Mouse (Mus musculus) heart, embryonic 10.5 days (tissue): ENCODE measurements around the gene Tgfb2. TPM values are rescaled to one million over a fixed set of nuclear protein-coding genes. Genes with fewer than 3 reads are reported as not detected.
A peak's percentile ranks its signal among the peaks of the same experiment; 100 is the strongest.

Source experiments
- DNase-seq: peaks from one replicate; pipeline ENCODE4 v3.0.0-alpha.2; 2017; ENCODE audit warnings: low spot score
- H3K27ac ChIP-seq: fragments of 300-500 bp; sonication (generic); 2 replicates; pipeline ENCODE4 v1.5.1; 2016; ENCODE audit warnings: mild to moderate bottlenecking
- H3K27me3 ChIP-seq: fragments of 300-500 bp; sonication (generic); 2 replicates; pipeline ENCODE4 v1.6.1; 2016; ENCODE audit warnings: mild to moderate bottlenecking; ENCODE audit not compliant: poor library complexity, insufficient read depth, severe bottlenecking
- H3K36me3 ChIP-seq: fragments of 300-500 bp; sonication (generic); 2 replicates; pipeline ENCODE4 v1.6.1; 2016; ENCODE audit warnings: mild to moderate bottlenecking, moderate library complexity
- H3K4me1 ChIP-seq: fragments of 300-500 bp; sonication (generic); 2 replicates; pipeline ENCODE4 v1.6.1; 2016; ENCODE audit warnings: mild to moderate bottlenecking
- H3K4me3 ChIP-seq: fragments of 300-500 bp; sonication (generic); 2 replicates; pipeline ENCODE4 v1.5.1; 2016; ENCODE audit warnings: mild to moderate bottlenecking, moderate library complexity
- H3K9me3 ChIP-seq: fragments of 300-500 bp; sonication (generic); 2 replicates; pipeline ENCODE4 v1.6.1; 2016; ENCODE audit warnings: mild to moderate bottlenecking, moderate library complexity
- WGBS: fragments of 180-500 bp; shearing (Covaris S2); methylation state at CpG from one replicate; pipeline ENCODE4 v1.1.7; 2016; 5-methylcytosine and 5-hydroxymethylcytosine counted together
- polyA plus RNA-seq: library from polyadenylated mRNA; unstranded; fragments of >200 nt; fragmentation: Nextera tagmentation; extraction: Ambion mirVana; gene quantifications from 2 replicates; pipeline ENCODE4 v1.2.1, GENCODE M21; 2016

Tgfb2 gene
- polyA plus RNA-seq, 1 experiment from 2014 or later: 69.4 TPM

GRCm38 (mm10) chr1:186696231-186696630, 9.6 kb downstream of the Tgfb2 start:
- no peak for DNase-seq
- Histone ChIP-seq H3K36me3 (peaks cover 30% of the 10 kb centered on the region; the same call in 1 of the 2 replicates), H3K27ac (no peak overlapping the region), H3K4me1 (peaks cover 23% of the 10 kb centered on the region), H3K27me3 (no peaks in the 10 kb centered on the region), H3K4me3 (no peak overlapping the region), H3K9me3 (no peaks in the 10 kb centered on the region)
- WGBS: 74% methylated on average over 9 of the region's 9 CpGs

GRCm38 (mm10) chr1:186695361-186695760, 10.4 kb downstream of the Tgfb2 start:
- Histone ChIP-seq H3K36me3 (peaks cover 30% of the 10 kb centered on the region; the same call in 1 of the 2 replicates), H3K9me3 (no peaks in the 10 kb centered on the region), H3K27me3 (no peaks in the 10 kb centered on the region), H3K4me3 (no peak overlapping the region), H3K4me1 (peaks cover 29% of the 10 kb centered on the region), H3K27ac (no peak overlapping the region)
- 46% methylated on average over 4 of the region's 4 CpGs for WGBS
- no peak for DNase-seq

GRCm38 (mm10) chr1:186692370-186692769, 13.4 kb downstream of the Tgfb2 start:
- no peak overlapping the region for H3K27ac ChIP-seq
- H3K4me1 ChIP-seq: peaks cover 33% of the 10 kb centered on the region
- no peak for DNase-seq
- WGBS: 81% methylated on average over 4 of the region's 4 CpGs
- no peaks in the 10 kb centered on the region for H3K27me3 ChIP-seq
- peaks cover 19% of the 10 kb centered on the region; the same call in 1 of the 2 replicates for H3K36me3 ChIP-seq
- no peaks in the 10 kb centered on the region for H3K9me3 ChIP-seq
- H3K4me3 ChIP-seq: no peak overlapping the region

GRCm38 (mm10) chr1:186691708-186692107, 14.1 kb downstream of the Tgfb2 start:
- no peak for DNase-seq
- Histone ChIP-seq H3K36me3 (peaks cover 16% of the 10 kb centered on the region; the same call in 1 of the 2 replicates), H3K9me3 (no peaks in the 10 kb centered on the region), H3K27me3 (no peaks in the 10 kb centered on the region), H3K4me3 (no peak overlapping the region), H3K4me1 (peaks cover 38% of the 10 kb centered on the region), H3K27ac (no peak overlapping the region)
- 76% methylated on average over 9 of the region's 9 CpGs for WGBS

GRCm38 (mm10) chr1:186684041-186684440, 21.7 kb downstream of the Tgfb2 start:
- H3K27ac ChIP-seq: no peak overlapping the region
- peaks cover 52% of the 10 kb centered on the region for H3K4me1 ChIP-seq
- H3K27me3 ChIP-seq: no peaks in the 10 kb centered on the region
- no peak overlapping the region for H3K4me3 ChIP-seq
- H3K9me3 ChIP-seq: no peaks in the 10 kb centered on the region
- 73% methylated on average over 3 of the region's 3 CpGs for WGBS
- no peak for DNase-seq
- H3K36me3 ChIP-seq: 0 out of 2 replicates have a peak, but pooled peaks cover 4% of the 10 kb centered on the region

- no peaks in the 10 kb centered on the region for H3K9me3 ChIP-seq
- H3K4me1 ChIP-seq: peaks cover 63% of the 10 kb centered on the region
- WGBS: 54% methylated on average over 7 of the region's 7 CpGs
- 0 out of 2 replicates have a peak overlapping the region, but pooled peaks have one; percentile 1 for H3K27ac ChIP-seq
- no peaks in the 10 kb centered on the region for H3K27me3 ChIP-seq
- 0 out of 2 replicates have a peak, but pooled peaks cover 4% of the 10 kb centered on the region for H3K36me3 ChIP-seq
- DNase-seq: no peak
- no peak overlapping the region for H3K4me3 ChIP-seq
Observed at GRCm38 (mm10) chr1:186682606-186683005, 23.2 kb downstream of the Tgfb2 start.

- 82% methylated on average over 12 of the region's 12 CpGs for WGBS
Observed at GRCm38 (mm10) chr1:186677614-186678013, 28.2 kb downstream of the Tgfb2 start.

GRCm38 (mm10) chr1:186676199-186676598, 29.6 kb downstream of the Tgfb2 start:
- Histone ChIP-seq H3K27me3 (no peaks in the 10 kb centered on the region), H3K36me3 (peaks cover 9% of the 10 kb centered on the region; the same call in 1 of the 2 replicates), H3K4me3 (no peak overlapping the region), H3K9me3 (no peaks in the 10 kb centered on the region), H3K27ac (no peak overlapping the region), H3K4me1 (peaks cover 52% of the 10 kb centered on the region)
- 62% methylated on average over 5 of the region's 5 CpGs for WGBS
- no peak for DNase-seq

More at GRCm38 (mm10) chr1:186677614-186678013, 28.2 kb downstream of the Tgfb2 start:
- Histone ChIP-seq H3K4me3 (no peak overlapping the region), H3K27ac (0 out of 2 replicates have a peak overlapping the region, but pooled peaks have one; percentile 52), H3K4me1 (peaks cover 60% of the 10 kb centered on the region), H3K9me3 (no peaks in the 10 kb centered on the region), H3K36me3 (peaks cover 4% of the 10 kb centered on the region; the same call in 1 of the 2 replicates), H3K27me3 (no peaks in the 10 kb centered on the region)
- DNase-seq: no peak

- Histone ChIP-seq H3K27ac (no peak overlapping the region), H3K4me3 (no peak overlapping the region), H3K27me3 (no peaks in the 10 kb centered on the region), H3K4me1 (peaks cover 51% of the 10 kb centered on the region), H3K36me3 (peaks cover 9% of the 10 kb centered on the region; the same call in 1 of the 2 replicates), H3K9me3 (no peaks in the 10 kb centered on the region)
- WGBS: 86% methylated on average over 6 of the region's 6 CpGs
- DNase-seq: no peak
Observed at GRCm38 (mm10) chr1:186675263-186675662, 30.5 kb downstream of the Tgfb2 start.

GRCm38 (mm10) chr1:186674621-186675020, 31.2 kb downstream of the Tgfb2 start:
- Histone ChIP-seq H3K4me3 (no peak overlapping the region), H3K27ac (no peak overlapping the region), H3K4me1 (peaks cover 49% of the 10 kb centered on the region), H3K36me3 (peaks cover 9% of the 10 kb centered on the region; the same call in 1 of the 2 replicates), H3K27me3 (no peaks in the 10 kb centered on the region), H3K9me3 (no peaks in the 10 kb centered on the region)
- WGBS: 80% methylated on average over 3 of the region's 3 CpGs
- no peak for DNase-seq

GRCm38 (mm10) chr1:186673166-186673565, 32.6 kb downstream of the Tgfb2 start:
- Histone ChIP-seq H3K36me3 (peaks cover 9% of the 10 kb centered on the region; the same call in 1 of the 2 replicates), H3K27ac (no peak overlapping the region), H3K9me3 (no peaks in the 10 kb centered on the region), H3K4me1 (peaks cover 43% of the 10 kb centered on the region), H3K4me3 (no peak overlapping the region), H3K27me3 (no peaks in the 10 kb centered on the region)
- 78% methylated on average over 4 of the region's 4 CpGs for whole genome bisulfite sequencing
- DNase-seq: no peak

- peak; percentile 78 for DNase-seq
- Histone ChIP-seq H3K4me1 (peaks cover 58% of the 10 kb centered on the region), H3K27ac (peak overlapping the region; percentile 67), H3K9me3 (no peaks in the 10 kb centered on the region), H3K27me3 (no peaks in the 10 kb centered on the region), H3K4me3 (peak overlapping the region; percentile 22), H3K36me3 (peaks cover 9% of the 10 kb centered on the region; the same call in 1 of the 2 replicates)
- WGBS: 22% methylated on average over 11 of the region's 11 CpGs
Observed at GRCm38 (mm10) chr1:186663412-186663811, 42.4 kb downstream of the Tgfb2 start.

GRCm38 (mm10) chr1:186662996-186663395, 42.8 kb downstream of the Tgfb2 start:
- H3K4me1 ChIP-seq: peaks cover 61% of the 10 kb centered on the region
- no peaks in the 10 kb centered on the region for H3K9me3 ChIP-seq
- 22% methylated on average over 10 of the region's 10 CpGs for WGBS
- no peak for DNase-seq
- H3K27me3 ChIP-seq: no peaks in the 10 kb centered on the region
- peak overlapping the region; percentile 56 for H3K27ac ChIP-seq
- H3K4me3 ChIP-seq: peak overlapping the region; percentile 22
- peaks cover 9% of the 10 kb centered on the region; the same call in 1 of the 2 replicates for H3K36me3 ChIP-seq
